Mouse (Mus musculus) inflammation-experienced regulatory T-cells, adult 6 months (primary cell): ENCODE measurements around the gene Atoh7. TPM values are rescaled to one million over a fixed set of nuclear protein-coding genes. Genes with fewer than 3 reads are reported as not detected.

ENCODE experiments used
- polyA plus RNA-seq, 3 experiments: library from polyadenylated mRNA; unstranded; fragments of 100-300 nt; shearing (Covaris generic); gene quantifications; one replicate each; pipeline ENCODE4 v1.2.1; 2017

Atoh7 gene
- polyA plus RNA-seq, 3 experiments from 2014 or later, result not detected

Other genes starting within 250 kb of the Atoh7 start
- gene Tet1, start 190.7 kb upstream of the Atoh7 start, polyA plus RNA-seq, result 1 to 10 TPM; 2.6 to 9.0 (median 8.5) TPM
- gene Slc25a16, start 179.0 kb upstream of the Atoh7 start, polyA plus RNA-seq, result 1 to 10 TPM; 2.9 to 5.1 (median 3.1) TPM
- 1 to 10 TPM; 1.6 to 9.8 (median 3.6) TPM for gene Dna2, start 152.6 kb upstream of the Atoh7 start, polyA plus RNA-seq
- gene Rufy2, start 119.4 kb upstream of the Atoh7 start, polyA plus RNA-seq, result 10 to 100 TPM; 25.8 to 61.7 (median 43.9) TPM
- 100 to 1,000 TPM in 1 of 3 experiments, 10 to 100 TPM in 2; 61.1 to 117 (median 97.4) TPM for gene Hnrnph3, start 75.4 kb upstream of the Atoh7 start, polyA plus RNA-seq
- gene Pbld2, start 75.3 kb upstream of the Atoh7 start, polyA plus RNA-seq, result under 1 TPM in 2 of 3 experiments, not detected in 1; 0.51 to 0.98 TPM
- under 1 TPM in 2 of 3 experiments, not detected in 1; 0.15 to 0.21 TPM for gene Pbld1, start 39.5 kb upstream of the Atoh7 start, polyA plus RNA-seq
- gene Mypn, start 104.3 kb downstream of the Atoh7 start, polyA plus RNA-seq, result not detected
- 10 to 100 TPM; 62.9 to 89.9 (median 86.7) TPM for gene Herc4, start 144.2 kb downstream of the Atoh7 start, polyA plus RNA-seq